Mouse (Mus musculus) hindbrain, embryonic 15.5 days (tissue): Measurements from ENCODE around the gene Atp11a. TPM values are rescaled to one million over a fixed set of nuclear protein-coding genes. Genes with fewer than 3 reads are reported as not detected.

Experiments
- ATAC-seq: fragments of 200-750 bp; cut with Nextera tagmentation; 2 replicates; pipeline ENCODE4 v1.8.0; 2017; ENCODE audit warnings: low read depth, moderate number of reproducible peaks, moderate TSS enrichment; ENCODE audit not compliant: low FRiP score
- H3K27ac ChIP-seq: fragments of 300-500 bp; sonication (generic); replicated peaks from 2 replicates; pipeline ENCODE4 v1.5.1; 2015; ENCODE audit warnings: mild to moderate bottlenecking, inconsistent platforms
- H3K27me3 ChIP-seq: fragments of 300-500 bp; sonication (generic); 2 replicates; pipeline ENCODE4 v1.6.1; 2015; ENCODE audit warnings: control low read depth, inconsistent platforms
- H3K36me3 ChIP-seq: fragments of 300-500 bp; sonication (generic); 2 replicates; pipeline ENCODE4 v1.6.1; 2015; ENCODE audit warnings: control low read depth, inconsistent platforms
- H3K4me1 ChIP-seq: fragments of 300-500 bp; sonication (generic); replicated peaks from 2 replicates; pipeline ENCODE4 v1.6.1; 2015; ENCODE audit warnings: control low read depth, inconsistent platforms
- H3K4me2 ChIP-seq: fragments of 300-500 bp; sonication (generic); 2 replicates; pipeline ENCODE4 v1.6.1; 2015; ENCODE audit warnings: moderate library complexity, mild to moderate bottlenecking, inconsistent platforms
- H3K4me3 ChIP-seq: fragments of 300-500 bp; sonication (generic); 2 replicates; pipeline ENCODE4 v1.5.1; 2015; ENCODE audit warnings: mild to moderate bottlenecking, inconsistent platforms
- H3K9ac ChIP-seq: fragments of 300-500 bp; sonication (generic); 2 replicates; pipeline ENCODE4 v1.6.1; 2015; ENCODE audit warnings: inconsistent platforms
- H3K9me3 ChIP-seq: fragments of 300-500 bp; sonication (generic); 2 replicates; pipeline ENCODE4 v1.6.1; 2016; ENCODE audit warnings: control low read depth, inconsistent platforms
- WGBS: fragments of 180-500 bp; shearing (Covaris S2); methylation state at CpG from one replicate; pipeline ENCODE4 v1.1.7; 2015; 5-methylcytosine and 5-hydroxymethylcytosine counted together
- polyA plus RNA-seq: library from polyadenylated mRNA; unstranded; fragments of >200 nt; fragmentation: Nextera tagmentation; extraction: Ambion mirVana; gene quantifications from 2 replicates; pipeline ENCODE4 v1.2.1, GENCODE M21; 2015

Gene Atp11a
- polyA plus RNA-seq, 1 experiment from 2014 or later, result 14.1 TPM

- ATAC-seq, result no peak
- Histone ChIP-seq H3K36me3 (no peaks in the 10 kb centered on the region), H3K9ac (no peak overlapping the region), H3K4me3 (no peak overlapping the region), H3K27me3 (no peaks in the 10 kb centered on the region), H3K4me1 (peaks cover 23% of the 10 kb centered on the region), H3K27ac (no peak overlapping the region), H3K9me3 (no peaks in the 10 kb centered on the region), H3K4me2 (no peak overlapping the region)
- 47% methylated on average over 6 of the region's 6 CpGs for WGBS
These were observed 43.0 kb downstream of the Atp11a start for GRCm38 (mm10) chr8:12799832-12800231.

GRCm38 (mm10) chr8:12800246-12800645, 43.4 kb downstream of the Atp11a start:
- ATAC-seq, result no peak
- H3K4me2 ChIP-seq, result no peak overlapping the region
- no peaks in the 10 kb centered on the region for H3K27me3 ChIP-seq
- 68% methylated on average over 2 of the region's 2 CpGs for WGBS
- no peak overlapping the region for H3K27ac ChIP-seq
- no peak overlapping the region for H3K4me3 ChIP-seq
- peaks cover 23% of the 10 kb centered on the region for H3K4me1 ChIP-seq
- H3K9me3 ChIP-seq, result no peaks in the 10 kb centered on the region
- H3K9ac ChIP-seq, result no peak overlapping the region
- no peaks in the 10 kb centered on the region for H3K36me3 ChIP-seq

- H3K9me3 ChIP-seq, result no peaks in the 10 kb centered on the region
- H3K4me3 ChIP-seq, result no peak overlapping the region
- H3K27ac ChIP-seq, result no peak overlapping the region
- no peaks in the 10 kb centered on the region for H3K36me3 ChIP-seq
- peaks cover 23% of the 10 kb centered on the region for H3K4me1 ChIP-seq
- H3K4me2 ChIP-seq, result no peak overlapping the region
- ATAC-seq, result no peak
- WGBS, result 72% methylated on average over 10 of the region's 10 CpGs
- H3K27me3 ChIP-seq, result no peaks in the 10 kb centered on the region
- no peak overlapping the region for H3K9ac ChIP-seq
These were observed 44.8 kb downstream of the Atp11a start for GRCm38 (mm10) chr8:12801586-12801985.

- H3K9me3 ChIP-seq, result no peaks in the 10 kb centered on the region
- no peak overlapping the region for H3K27ac ChIP-seq
- H3K4me3 ChIP-seq, result no peak overlapping the region
- no peaks in the 10 kb centered on the region for H3K36me3 ChIP-seq
- no peak for ATAC-seq
- H3K4me1 ChIP-seq, result peaks cover 23% of the 10 kb centered on the region
- WGBS, result 87% methylated on average over 10 of the region's 10 CpGs
- H3K27me3 ChIP-seq, result no peaks in the 10 kb centered on the region
- no peak overlapping the region for H3K4me2 ChIP-seq
- H3K9ac ChIP-seq, result no peak overlapping the region
These were observed 46.3 kb downstream of the Atp11a start for GRCm38 (mm10) chr8:12803121-12803520.

GRCm38 (mm10) chr8:12804909-12805308, 48.1 kb downstream of the Atp11a start:
- no peak overlapping the region for H3K9ac ChIP-seq
- no peaks in the 10 kb centered on the region for H3K36me3 ChIP-seq
- H3K4me3 ChIP-seq, result no peak overlapping the region
- H3K9me3 ChIP-seq, result no peaks in the 10 kb centered on the region
- no peak for ATAC-seq
- no peak overlapping the region for H3K4me2 ChIP-seq
- WGBS, result 74% methylated on average over 5 of the region's 5 CpGs
- H3K4me1 ChIP-seq, result peaks cover 18% of the 10 kb centered on the region
- H3K27ac ChIP-seq, result no peak overlapping the region
- H3K27me3 ChIP-seq, result no peaks in the 10 kb centered on the region

- no peak for ATAC-seq
- Histone ChIP-seq H3K9ac (no peak overlapping the region), H3K27me3 (no peaks in the 10 kb centered on the region), H3K4me3 (no peak overlapping the region), H3K4me2 (no peak overlapping the region), H3K36me3 (no peaks in the 10 kb centered on the region), H3K4me1 (peaks cover 13% of the 10 kb centered on the region), H3K9me3 (no peaks in the 10 kb centered on the region), H3K27ac (no peak overlapping the region)
- 39% methylated on average over 4 of the region's 4 CpGs for WGBS
These were observed 48.8 kb downstream of the Atp11a start for GRCm38 (mm10) chr8:12805569-12805968.

- WGBS, result 90% methylated on average over 2 of the region's 2 CpGs
- Histone ChIP-seq H3K27ac (no peak overlapping the region), H3K36me3 (peaks cover 7% of the 10 kb centered on the region; the same call in 1 of the 2 replicates), H3K4me3 (no peak overlapping the region), H3K4me2 (no peak overlapping the region), H3K4me1 (no peaks in the 10 kb centered on the region; the same call in 1 of the 2 replicates), H3K27me3 (no peaks in the 10 kb centered on the region), H3K9me3 (no peaks in the 10 kb centered on the region), H3K9ac (no peak overlapping the region)
- ATAC-seq, result no peak
These were observed 51.2 kb downstream of the Atp11a start for GRCm38 (mm10) chr8:12808018-12808417.

GRCm38 (mm10) chr8:12809516-12809915, 52.7 kb downstream of the Atp11a start:
- Histone ChIP-seq H3K4me3 (no peak overlapping the region), H3K9me3 (no peaks in the 10 kb centered on the region), H3K4me2 (no peak overlapping the region), H3K27me3 (no peaks in the 10 kb centered on the region), H3K4me1 (no peaks in the 10 kb centered on the region; the same call in 1 of the 2 replicates), H3K27ac (no peak overlapping the region), H3K36me3 (peaks cover 7% of the 10 kb centered on the region; the same call in 1 of the 2 replicates), H3K9ac (no peak overlapping the region)
- ATAC-seq, result no peak
- WGBS, result 28% methylated on average over 2 of the region's 2 CpGs

GRCm38 (mm10) chr8:12811231-12811630, 54.4 kb downstream of the Atp11a start:
- Histone ChIP-seq H3K4me3 (no peak overlapping the region), H3K36me3 (peaks cover 7% of the 10 kb centered on the region; the same call in 1 of the 2 replicates), H3K9ac (no peak overlapping the region), H3K9me3 (no peaks in the 10 kb centered on the region), H3K27ac (no peak overlapping the region), H3K4me1 (no peaks in the 10 kb centered on the region), H3K27me3 (no peaks in the 10 kb centered on the region), H3K4me2 (no peak overlapping the region)
- ATAC-seq, result no peak
- WGBS, result 48% methylated on average over 6 of the region's 6 CpGs

- no peak for ATAC-seq
- Histone ChIP-seq H3K9ac (no peak overlapping the region), H3K36me3 (peaks cover 7% of the 10 kb centered on the region; the same call in 1 of the 2 replicates), H3K27me3 (no peaks in the 10 kb centered on the region), H3K9me3 (no peaks in the 10 kb centered on the region), H3K4me1 (no peaks in the 10 kb centered on the region), H3K4me3 (no peak overlapping the region), H3K4me2 (no peak overlapping the region), H3K27ac (no peak overlapping the region)
- WGBS, result 67% methylated on average over 6 of the region's 6 CpGs
These were observed 59.6 kb downstream of the Atp11a start for GRCm38 (mm10) chr8:12816412-12816811.

- Histone ChIP-seq H3K4me2 (no peak overlapping the region), H3K4me1 (no peaks in the 10 kb centered on the region), H3K9me3 (no peaks in the 10 kb centered on the region), H3K4me3 (no peak overlapping the region), H3K27ac (no peak overlapping the region), H3K36me3 (peaks cover 30% of the 10 kb centered on the region), H3K9ac (no peak overlapping the region), H3K27me3 (no peaks in the 10 kb centered on the region)
- no peak for ATAC-seq
- 83% methylated on average over 7 of the region's 7 CpGs for WGBS
These were observed 66.1 kb downstream of the Atp11a start for GRCm38 (mm10) chr8:12822892-12823291.

GRCm38 (mm10) chr8:12824562-12824961, 67.7 kb downstream of the Atp11a start:
- 57% methylated on average over 10 of the region's 10 CpGs for WGBS
- no peak overlapping the region for H3K4me3 ChIP-seq
- no peaks in the 10 kb centered on the region for H3K27me3 ChIP-seq
- no peak overlapping the region for H3K4me2 ChIP-seq
- ATAC-seq, result 0 out of 2 replicates have a peak, but pooled peaks have one; percentile 44
- no peaks in the 10 kb centered on the region for H3K4me1 ChIP-seq
- no peak overlapping the region for H3K27ac ChIP-seq
- H3K9ac ChIP-seq, result no peak overlapping the region
- H3K36me3 ChIP-seq, result peaks cover 32% of the 10 kb centered on the region
- no peaks in the 10 kb centered on the region for H3K9me3 ChIP-seq

- H3K27ac ChIP-seq, result no peak overlapping the region
- no peak overlapping the region for H3K4me2 ChIP-seq
- ATAC-seq, result no peak
- peaks cover 38% of the 10 kb centered on the region for H3K36me3 ChIP-seq
- WGBS, result 60% methylated on average over 6 of the region's 6 CpGs
- no peaks in the 10 kb centered on the region for H3K4me1 ChIP-seq
- H3K27me3 ChIP-seq, result no peaks in the 10 kb centered on the region
- no peaks in the 10 kb centered on the region for H3K9me3 ChIP-seq
- H3K4me3 ChIP-seq, result no peak overlapping the region
- no peak overlapping the region for H3K9ac ChIP-seq
These were observed 68.4 kb downstream of the Atp11a start for GRCm38 (mm10) chr8:12825236-12825635.
